9 mouse cellular contexts compared by ENCODE assay signal in the genomic region with DNA sequence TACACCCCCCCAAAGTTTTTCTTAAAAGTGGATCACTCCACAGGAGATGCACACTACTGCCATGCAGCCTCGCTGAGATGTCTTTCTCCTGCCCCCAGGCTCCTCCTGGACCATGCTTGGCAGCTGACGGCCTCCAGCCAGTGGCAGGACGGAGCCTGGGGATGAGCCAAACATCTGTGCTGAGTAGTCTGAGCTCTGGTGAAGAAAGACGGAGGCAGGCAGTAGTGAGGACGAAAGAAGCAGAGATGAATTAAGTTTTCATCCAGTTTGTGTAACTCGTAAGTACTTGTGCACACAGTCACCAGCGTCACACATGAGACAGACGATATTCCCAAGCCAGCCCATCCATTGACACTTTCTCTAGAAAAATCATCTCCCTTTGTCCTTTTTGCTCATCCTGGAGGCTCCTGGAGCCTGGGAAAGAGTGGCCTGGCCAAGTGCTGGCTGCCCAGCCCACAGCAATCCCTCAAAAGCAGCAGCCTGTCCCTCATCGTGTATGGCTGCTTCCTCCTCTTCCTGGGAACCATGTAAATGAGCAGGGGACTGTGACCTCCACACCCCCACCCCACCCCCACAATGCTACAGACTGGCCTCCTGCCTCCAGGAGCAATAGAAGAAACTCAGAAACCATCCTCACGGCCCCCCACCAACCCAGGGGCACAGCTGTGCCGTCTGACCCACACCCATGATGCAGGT.
DNase-seq lines count a peak whose midpoint lies in the region; ATAC-seq and TF ChIP-seq lines count a peak whose summit lies in the region.
"Had no signal": no experiment of that assay in that cellular context is flagged by ENCODE, and none has a peak within 500 bp of the region (broad histone marks: within the 10 kb centered on the region; RNA-seq: fewer than 3 reads in every experiment).

No protein-coding gene starts in this region.

- H3K27ac ChIP-seq in heart, embryonic 13.5 days (replicated peaks) = peak overlapping the region; percentile 90
- H3K27ac ChIP-seq in lung, postnatal 0 days (ENCODE audit: low read length) = no peak overlapping the region

- H3K4me1 ChIP-seq in heart, embryonic 13.5 days = peaks cover 95% of the 10 kb centered on the region
- H3K4me1 ChIP-seq in lung, postnatal 0 days (ENCODE audit: insufficient read depth, low read depth, low read length) = peaks cover 20% of the 10 kb centered on the region; the same call in 1 of the 2 replicates

- peak; percentile 96 for DNase-seq in heart, adult 11 months
- DNase-seq in heart, postnatal 25 days (ENCODE audit: low spot score) = no peak
- peak; percentile 52 to 59 for DNase-seq in cerebellum, postnatal 10 days
- DNase-seq in lung, postnatal 0 days (ENCODE audit: low spot score) = peak; percentile 59
- no peak for DNase-seq in right cerebral cortex, adult 2 months (ENCODE audit: low spot score in 2 of 2)
- DNase-seq in left cerebral cortex, adult 18-20 months (ENCODE audit: low spot score in 2 of 2) = no peak

- intact Hi-C loops in heart, postnatal 25 days (cut with DNase I) = loop anchor here (2.0 to 5.0 kb wide), 3 partner anchors 41 to 111 kb away; no protein-coding TSS in a partner anchor

- no peak for TF ChIP-seq CTCF in lung, postnatal 0 days (IDR thresholded peaks at IDR 0.05)

- 31% methylated on average over 11 of the region's 11 CpGs for WGBS in heart, embryonic 13.5 days
- WGBS in lung, postnatal 0 days = 58% methylated on average over 11 of the region's 11 CpGs

- peak overlapping the region; percentile 92 for H3K9ac ChIP-seq in heart, embryonic 13.5 days
- no peak overlapping the region for H3K9ac ChIP-seq in lung, postnatal 0 days (replicated peaks; ENCODE audit: low read depth)

- no peaks in the 10 kb centered on the region for H3K27me3 ChIP-seq in heart, embryonic 13.5 days (replicated peaks)
- no peaks in the 10 kb centered on the region for H3K27me3 ChIP-seq in lung, postnatal 0 days (replicated peaks; ENCODE audit: insufficient read depth, low read length)

- H3K4me3 ChIP-seq in heart, embryonic 13.5 days = peak overlapping the region; percentile 65
- no peak overlapping the region for H3K4me3 ChIP-seq in lung, postnatal 0 days (ENCODE audit: low read depth, low read length)

- ATAC-seq in heart, embryonic 13.5 days (ENCODE audit: extremely low read depth, insufficient number of reproducible peaks, low FRiP score, low TSS enrichment) = no peak
- ATAC-seq in lung, postnatal 0 days = 0 out of 2 replicates have a peak, but pooled peaks have one; percentile 25
- no peak for ATAC-seq in erythroid progenitor cell, adult 5-6 weeks (replicated peaks; ENCODE audit: low FRiP score, poor library complexity, severe bottlenecking)

- peaks cover 5% of the 10 kb centered on the region; the same call in 1 of the 2 replicates for H3K36me3 ChIP-seq in heart, embryonic 13.5 days
- H3K36me3 ChIP-seq in lung, postnatal 0 days (ENCODE audit: insufficient read depth, low read length) = no peaks in the 10 kb centered on the region
- H3K36me3 ChIP-seq: G1E had no signal

- TF ChIP-seq EP300 in lung, postnatal 0 days (IDR thresholded peaks at IDR 0.05) = no peak

- peak overlapping the region; percentile 95 for H3K4me2 ChIP-seq in heart, embryonic 13.5 days
- no peak overlapping the region for H3K4me2 ChIP-seq in lung, postnatal 0 days (replicated peaks; ENCODE audit: low read depth, low read length)

- no peaks in the 10 kb centered on the region for H3K9me3 ChIP-seq in heart, embryonic 13.5 days
- H3K9me3 ChIP-seq in lung, postnatal 0 days (ENCODE audit: low read length) = no peaks in the 10 kb centered on the region

Comparison
In these comparisons a context has a peak if more than half of its experiments do, and no peak if none do; other contexts are left out.
1. DNase-seq: peak in heart, adult 11 months (single experiment), cerebellum, postnatal 10 days (2 of 2) and lung, postnatal 0 days (single experiment); none in heart, postnatal 25 days (single experiment), right cerebral cortex, adult 2 months (0 of 2) and left cerebral cortex, adult 18-20 months (0 of 2).